Mouse (Mus musculus) olfactory bulb, adult 2 months (tissue): Measurements from ENCODE around the gene Selenom.

ENCODE experiments used
- CTCF ChIP-seq: fragments of 200-500 bp; IDR thresholded peaks from 2 replicates; pipeline ENCODE4 v1.5.1; 2012; ENCODE audit warnings: low read depth, mild to moderate bottlenecking, low read length, moderate library complexity; ENCODE audit not compliant: insufficient read depth
- POLR2A ChIP-seq: fragments of 200-500 bp; IDR thresholded peaks from 2 replicates; pipeline ENCODE4 v1.6.1; 2012; ENCODE audit warnings: mild to moderate bottlenecking, low read depth, low read length, moderate library complexity; ENCODE audit not compliant: insufficient read depth

DNA sequence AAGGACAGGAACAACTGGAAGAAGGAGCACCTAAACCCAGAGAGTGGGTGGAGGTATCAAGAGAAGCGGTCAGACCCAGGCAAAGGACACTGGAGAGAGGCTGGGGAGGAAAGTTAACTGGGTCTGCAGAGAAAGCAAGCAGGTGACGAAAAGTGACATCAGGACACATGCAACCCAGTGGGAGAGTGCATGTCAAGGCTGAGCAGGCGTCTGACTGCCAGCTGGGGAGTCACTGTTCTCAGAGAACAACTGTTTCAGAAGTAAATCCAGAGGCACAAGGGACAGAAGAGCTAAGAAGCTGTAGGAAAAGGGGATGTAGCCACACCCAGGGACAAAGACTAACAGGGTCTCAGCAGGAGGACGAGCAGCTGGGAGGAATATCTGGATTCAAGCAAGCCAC lies 11.1 kb downstream of the Selenom start:
- no peak for TF ChIP-seq POLR2A
- TF ChIP-seq CTCF: no peak
